Mouse (Mus musculus) thymus, adult 18-20 months (tissue): ENCODE data around the gene Nufip1.
"Not testable (repeated sequence)": the region's sequence is repeated elsewhere in the genome, so short reads cannot be mapped to it uniquely, and the experiment has no call there.

Experiments
- DNase-seq, 2 experiments: peaks; one replicate each; pipeline ENCODE4 v3.0.0; 2022; ENCODE audit warnings: mixed read lengths in 2 of 2

The Nufip1 gene

GRCm38 (mm10) chr14:76145868-76146267, 35.2 kb downstream of the Nufip1 start:
- DNase-seq, result no peak

GRCm38 (mm10) chr14:76147061-76147460, 36.4 kb downstream of the Nufip1 start:
- DNase-seq, result no peak

- DNase-seq, result no peak
These were observed 37.6 kb downstream of the Nufip1 start for GRCm38 (mm10) chr14:76148294-76148693.

- peak in 1 of 2 experiments; percentile 19 for DNase-seq
These were observed 39.0 kb downstream of the Nufip1 start for GRCm38 (mm10) chr14:76149531-76150179.

DNA sequence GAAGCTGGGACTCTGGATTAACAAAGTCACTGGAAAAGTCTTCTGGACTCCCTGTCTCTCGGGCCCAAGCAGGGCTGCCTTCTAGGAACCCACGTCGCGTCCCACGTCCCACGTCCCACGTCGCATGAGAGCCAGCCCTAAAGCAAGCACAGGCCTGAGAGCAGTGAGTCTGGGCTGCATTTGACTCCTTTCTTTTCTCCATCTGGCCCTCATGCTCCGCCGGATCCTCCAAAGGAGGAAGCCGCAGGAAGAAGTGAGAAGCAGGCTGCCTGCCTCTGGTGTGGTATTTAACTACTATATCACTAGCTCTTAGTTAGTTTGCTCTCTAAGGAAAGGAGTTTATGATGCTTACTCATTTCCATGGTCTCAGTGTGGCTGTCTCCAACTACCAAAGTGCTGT, 39.8 kb downstream of the Nufip1 start:
- no peak for DNase-seq

GRCm38 (mm10) chr14:76151011-76151410, 40.3 kb downstream of the Nufip1 start:
- DNase-seq, result no peak

GRCm38 (mm10) chr14:76151820-76152161, 41.1 kb downstream of the Nufip1 start:
- DNase-seq, result no peak

GRCm38 (mm10) chr14:76152162-76153002, 41.7 kb downstream of the Nufip1 start:
- peak; percentile 73 to 88 for DNase-seq

GRCm38 (mm10) chr14:76153003-76153675, 42.4 kb downstream of the Nufip1 start:
- peak in 1 of 2 experiments; percentile 28 for DNase-seq

DNA sequence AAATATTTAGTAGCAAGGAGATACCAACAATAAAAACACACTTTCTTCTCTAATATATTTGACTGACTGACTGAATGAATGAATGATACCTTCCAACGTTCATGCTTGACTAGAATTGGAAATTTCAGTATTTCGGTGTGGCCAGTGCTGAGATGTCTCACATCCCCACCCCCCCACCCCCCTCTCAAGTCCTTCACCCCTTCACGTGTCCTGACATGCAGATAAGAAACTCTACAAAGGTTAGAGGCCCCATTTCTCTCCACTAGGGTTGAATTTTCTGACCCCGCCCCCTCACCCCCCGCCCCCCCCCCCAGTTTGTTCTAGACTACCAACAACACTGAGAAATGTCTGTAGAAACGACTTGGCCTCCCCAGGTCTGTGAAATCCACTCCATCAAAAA, 43.1 kb downstream of the Nufip1 start:
- DNase-seq, result no peak

- no peak for DNase-seq
These were observed 47.6 kb downstream of the Nufip1 start for GRCm38 (mm10) chr14:76158192-76158785.

- DNase-seq, result not testable (repeated sequence)
These were observed 49.9 kb downstream of the Nufip1 start for GRCm38 (mm10) chr14:76160580-76160979.

DNA sequence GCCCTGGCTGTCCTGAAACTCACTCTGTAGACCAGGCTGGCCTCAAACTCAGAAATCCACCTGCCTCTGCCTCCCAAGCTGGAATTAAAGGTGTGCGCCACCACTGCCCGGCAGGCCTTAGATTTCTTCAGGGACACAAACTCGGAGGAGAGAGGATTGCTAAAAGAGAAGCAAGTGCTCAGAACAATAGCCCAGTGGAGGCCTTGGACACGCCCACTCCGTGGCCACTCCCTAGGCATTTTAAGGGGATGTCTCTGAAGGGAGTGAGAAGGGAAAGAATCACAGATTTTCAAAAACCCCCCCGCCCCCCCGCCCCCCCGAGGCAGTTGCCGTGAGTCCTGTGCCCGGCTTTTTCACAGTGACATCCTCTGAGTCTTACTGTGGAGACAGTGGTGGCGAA, 53.5 kb downstream of the Nufip1 start:
- DNase-seq, result no peak

GRCm38 (mm10) chr14:76164904-76165755, 54.4 kb downstream of the Nufip1 start:
- DNase-seq, result no peak

DNA sequence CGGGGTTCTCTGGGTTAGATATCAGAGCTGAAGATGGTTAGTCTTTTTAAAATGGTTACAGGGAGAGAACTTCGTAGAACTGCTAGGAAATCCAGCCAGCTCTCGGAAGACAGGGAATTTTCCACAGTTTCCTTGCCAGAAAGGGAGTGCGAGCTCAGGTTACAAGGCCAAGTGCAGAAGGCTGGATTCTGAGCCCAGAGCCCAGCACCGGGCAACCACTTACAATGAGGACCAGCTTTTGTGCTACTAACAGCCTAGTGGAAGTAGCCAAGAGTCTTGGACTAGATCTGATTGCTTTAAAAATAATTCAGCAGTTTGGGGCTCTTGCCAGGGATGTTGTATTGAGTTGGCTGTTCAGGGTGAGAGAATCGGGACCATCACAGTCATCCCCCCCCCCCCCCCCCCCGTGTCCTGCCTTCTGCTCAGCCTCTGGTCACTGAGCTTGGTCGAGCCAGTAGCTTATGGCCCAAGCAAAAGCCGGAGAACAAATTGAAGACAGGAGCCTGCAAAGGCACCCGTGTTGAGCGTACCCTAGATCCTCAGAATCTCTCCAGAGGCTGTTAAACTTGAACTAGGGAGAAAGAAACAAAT, 59.3 kb downstream of the Nufip1 start:
- DNase-seq, result no peak

DNA sequence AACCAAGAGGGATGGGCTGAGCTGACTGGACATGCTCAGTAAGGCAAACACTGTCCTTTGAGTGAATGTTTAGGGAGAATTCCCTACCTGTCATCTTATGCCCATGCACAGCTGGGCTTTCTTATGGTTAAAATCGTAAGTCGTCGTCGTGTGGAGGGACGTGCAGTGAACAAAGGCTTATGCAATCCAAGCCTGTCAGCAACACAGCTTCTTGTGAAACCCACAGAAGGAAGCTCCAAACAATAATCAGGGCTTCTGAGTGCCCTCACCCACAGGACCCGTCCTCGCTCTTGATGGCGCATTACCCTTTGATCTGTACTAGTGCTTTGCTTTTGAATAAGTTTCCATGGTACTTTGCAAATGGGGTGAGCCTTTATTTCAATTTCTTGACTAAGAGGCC, 60.6 kb downstream of the Nufip1 start:
- DNase-seq, result no peak

DNA sequence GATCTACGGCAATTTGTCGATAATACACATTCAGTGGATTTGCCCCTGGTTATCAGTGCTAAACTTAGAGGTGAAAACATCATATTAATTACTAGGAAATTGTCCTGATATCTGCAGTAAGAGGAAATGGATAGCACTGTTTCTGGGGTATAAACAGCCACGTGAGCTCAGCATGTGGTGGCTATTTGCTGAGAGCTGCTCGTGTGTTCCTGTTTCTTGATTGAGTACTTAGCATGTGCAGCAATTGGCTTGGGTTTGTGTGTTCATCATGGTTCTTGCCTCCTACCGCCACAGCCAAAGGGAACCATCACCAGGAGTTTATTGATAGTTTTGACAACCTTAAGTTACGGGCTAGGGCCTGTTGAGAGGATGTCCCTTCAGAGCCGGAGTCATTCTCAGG, 63.6 kb downstream of the Nufip1 start:
- no peak for DNase-seq

DNA sequence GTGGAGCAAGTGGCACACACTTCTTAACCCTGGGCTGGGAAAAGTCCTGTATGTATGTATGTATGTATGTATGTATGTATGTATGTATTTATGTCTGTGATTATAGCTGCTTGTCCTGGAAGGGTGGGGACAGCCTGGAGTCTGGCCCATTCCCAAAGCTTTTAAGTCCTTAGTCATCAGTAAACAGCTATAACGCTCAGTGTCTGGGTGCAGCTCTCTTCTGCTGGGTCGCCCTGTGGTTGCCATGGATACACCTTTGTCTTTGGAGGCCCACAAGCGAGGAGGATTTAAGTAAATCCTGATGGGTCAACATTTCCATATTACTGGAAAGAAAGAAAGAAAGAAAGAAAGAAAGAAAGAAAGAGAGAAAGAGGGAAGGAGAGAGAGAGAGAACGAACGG, 65.1 kb downstream of the Nufip1 start:
- no peak for DNase-seq

DNA sequence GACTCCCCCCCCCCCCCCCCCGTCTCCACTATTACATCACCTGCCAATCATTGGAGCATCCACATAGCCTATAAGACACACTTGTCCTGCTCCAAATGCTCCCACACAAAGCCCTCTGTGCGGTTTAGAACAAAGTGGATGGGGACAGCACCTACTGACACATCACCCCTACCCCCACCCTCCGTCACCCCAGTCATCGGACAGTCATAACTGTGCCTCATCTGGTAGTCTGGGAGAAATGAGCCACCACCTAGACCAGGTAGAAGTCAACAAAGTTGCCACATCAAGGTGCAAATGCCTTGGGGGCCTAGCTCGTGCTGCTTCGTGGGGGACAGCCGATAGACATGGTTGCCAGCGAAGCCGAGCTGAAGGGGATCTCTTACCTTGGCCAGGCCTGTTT, 66.5 kb downstream of the Nufip1 start:
- no peak for DNase-seq

- DNase-seq, result no peak
These were observed 67.8 kb downstream of the Nufip1 start for GRCm38 (mm10) chr14:76178447-76178846.

GRCm38 (mm10) chr14:76179343-76179742, 68.7 kb downstream of the Nufip1 start:
- DNase-seq, result no peak

DNA sequence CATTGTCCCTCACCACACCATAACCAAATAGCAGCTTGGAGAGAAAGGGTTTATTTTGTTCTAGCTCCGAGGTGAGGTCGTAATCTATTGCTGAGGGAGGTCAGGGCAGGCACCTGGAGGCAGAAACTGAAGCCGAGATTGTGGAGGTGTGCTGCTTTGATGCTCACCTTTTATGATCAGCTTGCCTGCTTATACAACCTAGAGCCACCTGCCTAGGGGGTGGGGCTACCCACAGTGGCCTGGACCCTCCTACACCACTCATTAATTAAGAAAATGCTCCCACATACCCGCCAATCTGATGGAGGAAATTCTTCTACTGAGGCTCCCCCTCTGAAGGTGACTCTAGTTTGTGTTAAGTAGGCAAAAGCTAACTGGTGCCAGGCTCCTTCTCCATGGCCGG, 74.7 kb downstream of the Nufip1 start:
- DNase-seq, result no peak
